Mouse (Mus musculus) myocyte (in vitro differentiated cells): ENCODE data around the gene Nprl3. TPM values are rescaled to one million over a fixed set of nuclear protein-coding genes. Genes with fewer than 3 reads are reported as not detected.
"Not testable (repeated sequence)": the region's sequence is repeated elsewhere in the genome, so short reads cannot be mapped to it uniquely, and the experiment has no call there.

Source experiments
- H3K27me3 ChIP-seq: one replicate; pipeline ENCODE4 v1.6.1; 2011; ENCODE audit not compliant: control insufficient read depth, insufficient read depth, insufficient read length
- H3K36me3 ChIP-seq: one replicate; pipeline ENCODE4 v1.6.1; 2011; ENCODE audit not compliant: control insufficient read depth, insufficient read depth
- H3K4me2 ChIP-seq: one replicate; pipeline ENCODE4 v1.6.1; 2011; ENCODE audit warnings: low read depth, control low read depth
- H3K4me3 ChIP-seq: one replicate; pipeline ENCODE4 v1.5.1; 2011; ENCODE audit warnings: mild to moderate bottlenecking, control low read depth, moderate library complexity
- H3K79me2 ChIP-seq: one replicate; pipeline ENCODE4 v1.6.1; 2011; ENCODE audit not compliant: control insufficient read depth, insufficient read depth
- H3ac ChIP-seq: one replicate; pipeline ENCODE4 v1.6.1; 2011; ENCODE audit not compliant: control insufficient read depth, insufficient read length
- CEBPB ChIP-seq: IDR thresholded peaks from 2 replicates; pipeline ENCODE4 v1.6.1; 2011; ENCODE audit warnings: mild to moderate bottlenecking, moderate library complexity; ENCODE audit not compliant: poor library complexity, insufficient read depth, severe bottlenecking
- E2F4 ChIP-seq: IDR thresholded peaks from one replicate; pipeline ENCODE4 v1.6.1; 2011; ENCODE audit warnings: mild to moderate bottlenecking, control low read depth, moderate library complexity; ENCODE audit not compliant: insufficient read depth
- MAX ChIP-seq: IDR thresholded peaks from one replicate; pipeline ENCODE4 v1.6.1; 2011; ENCODE audit warnings: low read depth, mild to moderate bottlenecking, control low read depth
- MYOD1 ChIP-seq, 3 experiments: IDR thresholded peaks; one replicate each; pipeline ENCODE4 v1.6.1; 2011; ENCODE audit warnings: control low read depth in 2 of 3, low read depth in 2 of 3, mild to moderate bottlenecking in 2 of 3, moderate library complexity in 1 of 3; ENCODE audit not compliant: insufficient read length in 2 of 3, control insufficient read depth in 1 of 3
- MYOG ChIP-seq, 3 experiments: IDR thresholded peaks; one replicate each; pipeline ENCODE4 v1.6.1; 2011; ENCODE audit warnings: control low read depth in 2 of 3, low read depth in 2 of 3, mild to moderate bottlenecking in 2 of 3; ENCODE audit not compliant: insufficient read length in 2 of 3, control insufficient read depth in 1 of 3, insufficient read depth in 1 of 3
- POLR2A ChIP-seq: IDR thresholded peaks from one replicate; pipeline ENCODE4 v1.6.1; 2011; ENCODE audit warnings: low read depth, mild to moderate bottlenecking, control low read depth, moderate library complexity; ENCODE audit not compliant: insufficient read length
- POLR2AphosphoS2 ChIP-seq: IDR thresholded peaks from one replicate; pipeline ENCODE4 v1.6.1; 2011; ENCODE audit warnings: low read depth, control low read depth; ENCODE audit not compliant: insufficient read length
- REST ChIP-seq: IDR thresholded peaks from one replicate; pipeline ENCODE4 v1.6.1; 2011; ENCODE audit warnings: mild to moderate bottlenecking, control low read depth, moderate library complexity; ENCODE audit not compliant: insufficient read depth, insufficient read length
- SRF ChIP-seq: IDR thresholded peaks from one replicate; pipeline ENCODE4 v1.6.1; 2011; ENCODE audit warnings: low read depth; ENCODE audit not compliant: control insufficient read depth, insufficient read length
- TCF12 ChIP-seq: IDR thresholded peaks from one replicate; pipeline ENCODE4 v1.6.1; 2011; ENCODE audit warnings: mild to moderate bottlenecking, control low read depth; ENCODE audit not compliant: poor library complexity, insufficient read depth, severe bottlenecking
- TCF3 ChIP-seq: IDR thresholded peaks from one replicate; pipeline ENCODE4 v1.6.1; 2011; ENCODE audit warnings: low read depth, control low read depth; ENCODE audit not compliant: insufficient read length
- USF1 ChIP-seq: IDR thresholded peaks from one replicate; pipeline ENCODE4 v1.6.1; 2011; ENCODE audit warnings: low read depth, mild to moderate bottlenecking, control low read depth, moderate library complexity
- polyA plus RNA-seq: library from polyadenylated mRNA; unstranded; fragments of >200 nt; fragmentation: generic; extraction: Trizol; gene quantifications from one replicate; pipeline ENCODE4 v1.2.1, GENCODE M21; 2012; ENCODE audit warnings: missing spikeins

Nprl3 gene
- polyA plus RNA-seq, 1 experiment, result 57.4 TPM

GRCm38 (mm10) chr11:32298532-32298918, 31.0 kb upstream of the Nprl3 start:
- TF ChIP-seq MYOG (IDR thresholded peaks at IDR 0.05; ENCODE audit: control insufficient read depth in 1 of 3, insufficient read depth in 1 of 3, insufficient read length in 2 of 3, low read depth in 2 of 3) (no peak), SRF (no peak), TCF3 (no peak), REST (no peak), MAX (no peak), POLR2AphosphoS2 (no peak), POLR2A (no peak), E2F4 (no peak), TCF12 (no peak), MYOD1 (IDR thresholded peaks at IDR 0.05; ENCODE audit: control insufficient read depth in 1 of 3, insufficient read length in 2 of 3, low read depth in 2 of 3) (no peak), CEBPB (no peak), USF1 (no peak)
- H3K79me2 ChIP-seq, result no peaks in the 10 kb centered on the region
- no peak overlapping the region for H3K4me2 ChIP-seq
- no peak overlapping the region for H3ac ChIP-seq
- H3K36me3 ChIP-seq, result no peaks in the 10 kb centered on the region
- H3K27me3 ChIP-seq, result no peaks in the 10 kb centered on the region
- no peak overlapping the region for H3K4me3 ChIP-seq

GRCm38 (mm10) chr11:32297866-32298531, 30.5 kb upstream of the Nprl3 start:
- no peak overlapping the region for H3K4me3 ChIP-seq
- no peak overlapping the region for H3ac ChIP-seq
- no peaks in the 10 kb centered on the region for H3K36me3 ChIP-seq
- no peak for TF ChIP-seq MAX
- TF ChIP-seq SRF, result no peak
- TF ChIP-seq TCF12, result no peak
- TF ChIP-seq POLR2AphosphoS2, result no peak
- no peak for TF ChIP-seq CEBPB
- TF ChIP-seq MYOD1 (IDR thresholded peaks at IDR 0.05; ENCODE audit: control insufficient read depth in 1 of 3, insufficient read length in 2 of 3, low read depth in 2 of 3), result no peak
- TF ChIP-seq USF1, result no peak
- no peak for TF ChIP-seq E2F4
- TF ChIP-seq REST, result no peak
- no peak for TF ChIP-seq MYOG (IDR thresholded peaks at IDR 0.05; ENCODE audit: control insufficient read depth in 1 of 3, insufficient read depth in 1 of 3, insufficient read length in 2 of 3, low read depth in 2 of 3)
- TF ChIP-seq TCF3, result no peak
- TF ChIP-seq POLR2A, result no peak
- H3K4me2 ChIP-seq, result no peak overlapping the region
- H3K27me3 ChIP-seq, result no peaks in the 10 kb centered on the region
- no peaks in the 10 kb centered on the region for H3K79me2 ChIP-seq

GRCm38 (mm10) chr11:32297417-32297816, 29.9 kb upstream of the Nprl3 start:
- H3ac ChIP-seq, H3K4me2 ChIP-seq, H3K79me2 ChIP-seq, H3K27me3 ChIP-seq, H3K36me3 ChIP-seq, H3K4me3 ChIP-seq: not testable (repeated sequence)

GRCm38 (mm10) chr11:32296203-32296602, 28.7 kb upstream of the Nprl3 start, which contains the start of gene Hba-a2:
Gene Hba-a2 (plus strand): TSS chr11:32296489.
- H3K4me3 ChIP-seq, H3K27me3 ChIP-seq, H3K36me3 ChIP-seq, H3K79me2 ChIP-seq, H3K4me2 ChIP-seq, H3ac ChIP-seq: not testable (repeated sequence)

- H3K4me2 ChIP-seq, H3K27me3 ChIP-seq, H3K79me2 ChIP-seq, H3ac ChIP-seq, H3K4me3 ChIP-seq, H3K36me3 ChIP-seq: not testable (repeated sequence)
These were observed 26.0 kb upstream of the Nprl3 start for GRCm38 (mm10) chr11:32293479-32293878.

- not testable (repeated sequence) for H3K4me3 ChIP-seq, H3K4me2 ChIP-seq, H3ac ChIP-seq, H3K36me3 ChIP-seq, H3K79me2 ChIP-seq, H3K27me3 ChIP-seq
These were observed 25.3 kb upstream of the Nprl3 start for GRCm38 (mm10) chr11:32292819-32293218.
